Mouse (Mus musculus) CD4-positive, CD25-positive, alpha-beta regulatory T cell, adult 4 months (primary cell): Measurements from ENCODE around the gene Ccdc115. TPM values are rescaled to one million over a fixed set of nuclear protein-coding genes. Genes with fewer than 3 reads are reported as not detected.

Source experiments
- ATAC-seq: one replicate; pipeline ENCODE4 v1.8.0; 2017
- polyA plus RNA-seq, 2 experiments: library from polyadenylated mRNA; unstranded; fragments of 100-300 nt; shearing (Covaris generic); gene quantifications; one replicate each; pipeline ENCODE4 v1.2.1; 2017

Gene Ccdc115
- 10 to 100 TPM; 37.2 to 56.6 TPM for polyA plus RNA-seq

DNA sequence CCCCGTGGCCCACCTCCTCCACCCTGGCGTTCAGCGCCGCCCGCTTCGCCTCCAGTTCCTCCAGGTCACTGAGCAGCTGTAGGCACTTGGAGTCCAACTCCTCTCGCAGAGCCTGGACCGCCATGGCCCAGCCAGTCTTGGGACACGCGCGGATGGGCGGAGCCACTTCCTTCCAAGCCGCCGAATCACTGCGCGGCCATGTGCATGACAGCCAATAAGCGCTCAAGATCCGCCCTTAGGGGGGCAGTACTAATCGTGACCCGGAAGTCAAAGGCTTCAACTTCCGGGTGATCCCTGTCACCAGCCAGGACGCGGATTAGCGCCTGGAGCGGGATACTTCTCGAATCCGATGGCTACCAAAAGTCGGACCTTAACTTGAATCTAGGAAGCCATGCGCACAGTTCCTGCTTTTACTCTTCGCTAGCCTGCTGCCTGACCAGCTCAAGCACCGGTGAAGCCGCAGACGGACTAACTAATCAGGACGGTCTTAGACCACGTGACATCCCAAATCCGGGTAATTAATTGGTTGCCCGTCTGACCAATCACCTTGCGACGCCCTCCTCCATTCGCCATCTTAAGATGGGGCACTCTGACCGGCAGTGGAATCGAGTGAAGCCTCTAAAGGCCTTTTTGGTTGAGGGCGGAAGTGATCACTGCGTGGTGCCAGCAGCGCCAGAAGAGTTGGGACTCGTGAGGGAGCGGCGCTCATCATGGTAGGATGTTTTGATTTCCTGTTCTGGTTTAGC is at the start of gene Ccdc115, which contains the start of gene Imp4:
Gene Ccdc115 (minus strand): TSS at position 458 of the 746 bp plus-strand sequence.
Gene Imp4 (plus strand): TSS at position 637 of the 746 bp plus-strand sequence.
- ATAC-seq, result peak; percentile 90

DNA sequence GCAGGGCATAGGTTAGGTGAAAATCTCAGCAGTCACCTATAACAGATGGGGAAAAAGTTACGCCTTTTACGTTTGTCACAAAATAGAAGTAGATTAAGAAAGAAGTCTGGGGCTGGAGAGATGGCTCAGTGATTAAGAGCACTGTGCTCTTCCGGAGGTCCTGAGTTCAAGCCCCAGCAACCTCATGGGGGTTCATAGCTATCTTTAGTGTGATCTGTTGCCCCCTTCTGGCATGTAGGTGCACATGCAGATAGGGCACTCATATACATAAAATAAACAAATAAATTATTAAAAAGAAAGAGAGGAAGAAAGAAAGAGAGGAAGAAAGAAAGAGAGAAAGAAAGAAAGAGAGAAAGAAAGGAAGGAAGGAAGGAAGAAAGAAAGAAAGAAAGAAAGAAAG is 47.9 kb upstream of the Ccdc115 start:
- no peak for ATAC-seq

DNA sequence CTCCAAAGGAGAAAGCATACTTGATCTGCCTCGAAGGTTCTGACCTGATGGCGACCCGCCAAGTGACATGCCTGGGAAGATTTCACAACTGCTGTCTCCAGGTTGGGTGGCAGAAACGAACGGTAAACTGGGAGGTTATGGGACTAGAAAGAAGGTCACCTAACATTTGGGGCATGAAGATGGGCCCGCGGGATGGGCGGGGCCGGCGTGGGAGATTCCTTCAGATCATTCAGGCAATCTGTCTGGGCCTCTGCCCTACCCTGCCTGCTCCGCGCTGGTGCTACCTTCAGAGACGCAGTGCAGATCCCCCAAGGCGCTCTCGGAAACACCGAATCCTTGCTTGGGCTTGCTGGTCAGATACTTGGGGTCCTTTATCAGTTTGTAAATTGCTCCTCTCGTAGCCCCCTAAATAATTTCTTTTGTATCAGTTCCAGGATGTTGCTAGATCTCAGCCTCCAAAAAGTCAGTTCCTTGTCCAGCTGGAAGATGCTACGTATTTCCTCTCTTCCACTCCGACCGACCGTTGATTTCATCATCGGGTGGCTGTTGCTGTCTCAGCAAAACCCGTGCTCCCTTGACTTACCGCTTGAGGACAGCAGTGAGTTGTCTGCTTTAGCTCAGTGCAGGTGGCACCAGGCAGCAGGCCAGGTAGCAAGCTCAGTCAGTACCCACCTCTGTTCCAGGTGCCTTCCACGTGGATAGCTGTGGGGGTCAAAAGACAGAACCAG is 46.2 kb upstream of the Ccdc115 start:
- ATAC-seq, result peak; percentile 76

GRCm38 (mm10) chr1:34484470-34484869 is 45.0 kb upstream of the Ccdc115 start:
- peak; percentile 60 for ATAC-seq

DNA sequence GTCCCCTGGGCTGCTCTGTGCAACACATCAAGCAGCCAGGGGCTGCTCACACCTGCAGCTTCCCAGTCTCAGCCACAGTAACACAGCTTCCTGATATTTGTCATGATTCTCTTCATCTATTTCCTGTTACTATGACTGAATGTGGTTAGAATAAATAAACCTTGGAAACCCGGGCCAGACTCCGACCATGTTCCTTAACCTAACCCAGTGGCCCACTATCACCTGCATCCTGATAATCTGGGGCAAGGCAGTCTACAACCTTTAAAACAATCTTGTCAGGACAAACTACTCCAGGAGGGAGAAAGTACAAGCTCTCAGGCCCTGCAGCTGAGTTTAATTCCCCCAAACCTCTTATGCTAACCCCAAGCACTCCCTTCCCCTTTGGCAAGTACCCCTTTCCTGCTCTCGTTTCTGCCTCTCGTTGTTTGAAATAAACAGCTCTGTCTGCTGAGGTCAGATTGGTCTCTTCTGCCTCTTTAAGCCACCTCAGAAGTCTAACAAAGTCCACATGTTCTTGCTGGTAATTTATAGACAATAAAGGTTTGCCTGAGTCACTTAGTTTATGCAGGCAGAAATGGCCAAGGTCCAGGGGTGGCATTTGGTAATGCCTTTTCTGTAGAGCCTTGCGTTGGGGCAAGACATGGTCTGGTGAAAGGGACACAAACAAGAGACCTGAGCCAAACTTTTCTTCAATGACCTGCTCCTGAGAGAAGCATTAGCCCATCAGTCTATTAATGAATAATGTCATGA is 42.6 kb upstream of the Ccdc115 start:
- no peak for ATAC-seq

- peak; percentile 24 for ATAC-seq
Observed at GRCm38 (mm10) chr1:34480801-34481200, 41.3 kb upstream of the Ccdc115 start.

DNA sequence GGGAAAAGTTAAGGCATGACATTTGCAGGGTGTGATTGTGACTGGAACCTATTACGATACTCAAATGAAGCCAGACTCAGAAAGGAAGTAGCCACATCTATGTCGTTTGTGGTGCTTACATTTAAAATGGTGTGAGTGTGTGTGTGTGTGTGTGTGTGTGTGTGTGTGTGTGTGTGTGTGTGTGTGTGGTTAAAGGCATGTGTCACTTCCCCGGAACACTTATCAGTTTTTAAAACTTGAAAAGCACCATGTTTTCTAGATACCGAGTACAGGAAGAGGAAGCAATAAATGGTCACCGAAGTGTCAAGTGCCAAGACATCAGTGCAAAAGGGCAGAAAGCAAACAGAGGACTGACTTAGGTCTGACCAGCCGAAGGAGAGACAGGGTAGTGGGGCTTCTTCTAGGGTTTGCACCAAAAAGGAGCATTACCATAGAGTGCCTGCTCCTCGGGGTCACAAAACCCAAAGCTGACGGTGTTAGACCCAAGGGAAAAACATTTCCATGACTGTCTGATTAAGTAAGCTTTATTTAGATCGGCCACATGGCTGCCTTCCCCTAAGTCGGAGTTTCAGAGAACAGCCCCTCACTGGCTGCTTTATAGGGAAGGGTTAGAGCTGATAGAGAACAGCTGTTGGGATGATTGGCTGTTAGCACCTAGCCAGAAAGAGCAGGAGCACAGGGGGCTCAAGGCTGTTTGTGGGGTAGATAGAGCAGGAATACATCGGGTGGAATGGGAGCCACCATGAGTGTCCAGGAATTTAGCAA is 39.6 kb upstream of the Ccdc115 start:
- peak; percentile 71 for ATAC-seq

DNA sequence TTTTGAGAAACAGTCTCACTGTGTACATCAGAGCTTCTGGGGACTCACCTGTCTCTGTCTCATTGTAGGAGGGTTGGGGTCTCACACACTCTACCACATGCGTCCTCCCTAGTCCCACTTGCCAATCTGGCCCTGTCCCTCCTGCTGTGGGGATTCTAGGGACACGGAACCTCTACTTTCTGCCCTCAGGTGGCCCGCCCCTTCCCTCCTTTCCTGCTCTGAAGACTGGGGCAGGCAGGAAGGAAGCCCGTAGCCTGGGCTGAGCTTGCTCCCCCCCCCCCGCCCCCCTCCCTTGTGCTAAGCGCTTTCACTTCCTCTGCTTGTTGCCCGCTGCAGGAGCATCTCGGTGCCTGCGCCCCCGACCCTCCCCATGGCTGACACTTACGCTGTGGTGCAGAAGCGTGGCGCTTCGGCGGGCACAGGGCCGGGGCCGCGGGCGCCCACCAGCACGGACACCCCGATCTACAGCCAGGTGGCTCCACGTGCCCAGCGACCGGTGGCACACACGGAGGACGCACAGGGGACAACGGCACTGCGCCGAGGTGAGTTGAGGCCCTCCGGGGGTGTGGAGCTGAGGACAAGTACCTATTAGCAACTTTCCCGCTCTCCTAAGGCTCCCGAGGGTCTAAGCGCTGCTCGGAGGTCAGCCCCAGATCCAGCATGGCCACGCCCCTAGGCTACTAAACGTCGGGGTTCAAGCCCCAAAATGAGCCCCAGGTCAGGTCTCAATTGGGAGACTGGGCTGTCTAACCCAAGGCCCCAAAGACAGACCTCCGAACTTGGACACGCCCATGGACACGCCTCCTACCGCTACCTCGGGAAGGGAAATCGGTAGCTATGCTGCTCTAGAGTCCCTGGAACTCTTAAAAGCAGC is 33.2 kb upstream of the Ccdc115 start:
- peak; percentile 91 for ATAC-seq

DNA sequence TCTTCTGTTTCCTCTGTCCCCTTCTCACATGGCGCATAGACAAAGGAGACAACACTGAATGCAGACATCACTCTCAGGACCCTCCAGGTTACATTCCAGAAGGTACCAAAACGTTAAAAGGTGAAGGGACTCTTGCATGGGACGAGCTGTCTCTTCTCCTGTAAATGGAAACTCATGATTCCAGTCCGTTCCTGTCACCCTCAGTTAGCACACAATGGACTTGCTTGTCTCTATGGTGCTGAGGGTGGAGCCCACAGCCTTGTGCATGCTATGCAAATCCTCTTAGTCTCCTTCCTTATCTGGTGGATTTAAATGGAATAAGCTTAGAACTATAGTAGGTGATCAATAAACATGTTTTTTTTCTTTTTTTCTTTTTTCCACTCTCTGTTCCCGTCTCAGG is 30.3 kb upstream of the Ccdc115 start:
- ATAC-seq, result no peak

- ATAC-seq, result no peak
Observed at GRCm38 (mm10) chr1:34468500-34468899, 29.0 kb upstream of the Ccdc115 start.

DNA sequence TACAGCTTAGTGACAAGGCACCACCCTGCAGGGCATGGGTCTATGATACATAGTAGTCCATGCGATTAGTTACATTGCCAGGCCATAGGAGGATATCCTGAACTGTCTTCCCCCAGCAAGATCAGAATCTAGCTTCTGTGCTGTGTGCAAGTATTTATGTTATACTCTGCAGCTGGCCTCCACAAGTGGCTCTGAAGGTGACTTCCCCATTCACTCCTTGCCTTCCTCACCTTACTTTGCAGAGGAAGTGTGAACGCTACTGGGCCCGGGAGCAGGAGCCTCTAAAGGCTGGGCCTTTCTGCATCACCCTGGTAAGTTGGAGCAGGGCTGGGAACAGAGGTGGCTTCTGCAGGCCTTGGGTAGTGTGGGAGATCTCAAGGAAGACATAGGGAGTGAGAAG is 28.6 kb upstream of the Ccdc115 start:
- ATAC-seq, result no peak

- ATAC-seq, result no peak
Observed at GRCm38 (mm10) chr1:34465445-34465844, 26.0 kb upstream of the Ccdc115 start.

DNA sequence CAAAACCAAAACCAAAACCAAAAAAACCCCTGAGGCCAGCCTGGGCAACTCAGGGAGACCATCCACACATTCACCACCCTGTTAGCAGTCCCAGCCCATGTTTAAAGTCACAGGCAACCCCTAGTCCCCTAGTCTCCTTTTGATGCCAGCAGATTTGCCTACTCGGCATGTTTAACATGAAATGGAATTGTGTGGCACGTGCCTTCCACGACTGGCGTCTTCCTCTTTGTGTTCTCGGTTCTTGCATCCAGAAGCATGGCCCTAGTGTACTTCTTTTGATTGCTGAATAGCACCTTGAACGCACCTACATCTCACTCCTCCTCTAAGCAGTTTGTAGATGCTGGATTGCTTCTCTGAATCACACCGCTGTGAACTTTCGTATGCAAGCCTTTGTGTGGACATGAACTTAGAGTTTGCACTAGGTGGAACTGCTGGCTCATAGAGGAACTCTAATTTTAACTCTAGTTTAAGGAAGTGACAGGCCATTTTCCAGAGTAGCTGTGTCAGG is 24.9 kb upstream of the Ccdc115 start:
- no peak for ATAC-seq

GRCm38 (mm10) chr1:34462766-34463165 is 23.3 kb upstream of the Ccdc115 start:
- ATAC-seq, result peak; percentile 50

DNA sequence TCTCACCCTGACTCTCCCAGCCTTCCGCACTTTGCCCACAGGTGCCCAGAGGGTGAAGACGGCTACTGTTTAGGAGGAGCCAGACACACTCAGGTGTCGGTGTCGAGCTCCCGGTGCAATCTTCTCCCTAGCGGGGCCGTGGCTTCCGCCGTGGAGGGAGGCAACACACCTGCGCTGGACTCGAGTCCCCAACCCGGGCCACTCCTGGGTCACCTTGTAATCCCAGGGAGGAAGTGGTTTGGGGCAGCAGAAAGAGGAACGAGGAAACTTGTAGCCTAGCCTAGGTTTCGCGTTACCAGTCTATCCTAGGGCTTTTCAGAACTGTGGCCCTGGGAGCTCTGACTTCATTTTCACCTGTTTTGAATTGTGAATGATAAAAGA is 20.6 kb upstream of the Ccdc115 start:
- ATAC-seq, result peak; percentile 36

DNA sequence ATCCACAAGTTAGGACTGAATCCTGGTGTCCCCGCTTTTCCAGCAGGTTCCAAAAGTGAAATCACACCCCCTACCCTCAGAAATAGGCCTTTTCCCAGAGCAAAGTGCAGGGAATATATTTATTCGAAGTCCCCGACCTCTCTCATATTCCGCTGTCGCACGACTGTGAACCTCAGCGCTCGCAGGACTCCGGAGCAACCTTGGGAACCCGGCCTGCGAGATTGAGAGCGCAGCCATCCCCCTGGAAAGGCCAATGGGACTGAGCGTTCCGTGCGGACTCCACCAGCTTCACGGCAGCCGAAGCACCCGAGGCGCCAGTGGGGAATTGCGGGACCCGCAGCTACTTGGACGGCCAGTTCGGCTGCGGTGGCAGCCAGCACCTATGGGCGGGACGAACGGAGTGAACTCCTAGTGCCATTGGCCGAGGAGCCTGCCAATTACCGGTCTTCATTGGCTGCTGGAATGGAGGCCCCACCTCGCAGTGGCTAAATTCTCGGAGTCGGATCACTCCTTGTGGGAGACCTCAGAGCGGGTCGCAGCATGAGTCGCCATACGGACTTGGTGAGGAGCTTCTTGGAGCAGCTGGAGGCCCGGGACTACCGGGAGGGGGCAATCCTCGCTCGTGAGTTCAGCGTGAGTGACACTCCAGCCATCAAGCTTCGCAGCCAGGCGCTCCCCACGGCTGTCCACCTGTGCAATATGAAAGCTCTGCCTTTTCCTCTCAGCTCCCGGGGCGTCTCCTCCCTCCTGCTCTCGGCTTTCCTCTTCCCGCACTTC is 20.0 kb upstream of the Ccdc115 start, which contains the start of gene Ptpn18:
Gene Ptpn18 (plus strand): TSS at position 479 of the 777 bp plus-strand sequence.
- peak; percentile 87 for ATAC-seq

- ATAC-seq, result no peak
Observed at GRCm38 (mm10) chr1:34458431-34458830, 19.0 kb upstream of the Ccdc115 start.

- ATAC-seq, result no peak
Observed at GRCm38 (mm10) chr1:34443124-34443523, 3.7 kb upstream of the Ccdc115 start.

GRCm38 (mm10) chr1:34439961-34440630 is 624 bp upstream of the Ccdc115 start:
- peak; percentile 15 for ATAC-seq
